Mouse (Mus musculus) urinary bladder, adult 2 months (tissue): ENCODE measurements around the gene Tnfsf12. TPM values are rescaled to one million over a fixed set of nuclear protein-coding genes. Genes with fewer than 3 reads are reported as not detected.
"Not testable (repeated sequence)": the region's sequence is repeated elsewhere in the genome, so short reads cannot be mapped to it uniquely, and the experiment has no call there.

Experiments
- DNase-seq: peaks from one replicate; pipeline ENCODE4 v3.0.0; 2022; ENCODE audit warnings: low spot score
- polyA plus RNA-seq: library from polyadenylated mRNA; depleted of rRNA; stranded (reverse); fragments of >200 nt; gene quantifications from 2 replicates; pipeline ENCODE4 v1.2.3, GENCODE M21; 2012

Gene Tnfsf12
- polyA plus RNA-seq, 1 experiment: 85.4 TPM

DNA sequence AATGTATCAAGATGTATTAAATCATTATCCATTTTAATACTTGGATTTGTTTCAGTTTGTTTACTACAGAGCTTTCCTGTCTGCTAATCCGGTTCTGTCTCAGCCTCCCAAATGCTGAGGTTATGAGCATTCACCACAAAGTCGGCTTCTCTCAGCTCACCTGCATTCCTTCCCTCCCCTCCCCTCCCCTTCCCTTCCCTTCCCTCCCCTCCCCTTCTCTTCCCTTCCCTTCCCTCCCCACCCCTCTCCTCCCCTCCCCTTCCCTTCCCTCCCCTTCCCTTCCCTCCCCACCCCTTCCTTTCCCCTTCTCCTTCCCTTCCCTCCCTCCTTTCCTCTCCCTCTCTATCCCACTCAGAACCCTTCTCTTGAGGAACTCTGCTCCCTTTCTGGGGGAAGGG is 9.0 kb upstream of the Tnfsf12 start:
- no peak for DNase-seq

DNA sequence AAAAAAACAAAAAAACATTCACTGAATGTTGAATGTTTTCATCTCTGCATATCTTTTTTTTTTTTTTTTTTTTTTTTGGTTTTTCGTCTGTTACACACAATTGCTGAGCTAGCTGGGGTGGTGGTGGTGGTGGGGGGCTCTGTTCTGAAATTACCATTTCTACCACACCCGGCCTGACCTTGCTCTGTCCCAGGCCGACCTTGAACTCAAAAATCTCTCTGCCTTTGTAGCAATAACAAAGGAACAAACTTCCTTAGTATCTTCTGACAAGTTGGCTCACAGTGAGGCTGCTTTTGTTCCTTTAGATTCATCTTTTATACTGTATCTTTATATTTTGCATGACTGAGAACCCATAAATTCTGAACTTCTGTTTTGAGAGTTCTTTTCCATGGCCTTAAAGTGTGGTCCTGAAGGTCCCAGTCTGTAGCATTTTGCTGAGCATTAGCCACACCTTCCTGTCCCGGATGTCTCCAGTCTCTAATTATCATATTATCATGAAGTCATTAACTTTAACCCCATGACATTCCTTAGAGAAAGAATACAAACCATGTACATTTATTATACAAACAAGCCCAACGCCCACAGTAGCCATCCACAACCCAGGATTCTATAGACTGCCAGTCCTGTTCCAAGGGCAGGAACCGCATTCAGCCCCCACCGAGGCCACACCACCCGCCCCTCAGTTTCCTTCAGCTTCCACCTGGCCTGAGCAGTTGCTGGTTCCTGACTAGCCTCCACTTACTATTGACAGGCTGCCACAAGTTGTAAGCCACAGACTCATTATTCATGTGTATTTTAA is 8.4 kb upstream of the Tnfsf12 start:
- DNase-seq: no peak

DNA sequence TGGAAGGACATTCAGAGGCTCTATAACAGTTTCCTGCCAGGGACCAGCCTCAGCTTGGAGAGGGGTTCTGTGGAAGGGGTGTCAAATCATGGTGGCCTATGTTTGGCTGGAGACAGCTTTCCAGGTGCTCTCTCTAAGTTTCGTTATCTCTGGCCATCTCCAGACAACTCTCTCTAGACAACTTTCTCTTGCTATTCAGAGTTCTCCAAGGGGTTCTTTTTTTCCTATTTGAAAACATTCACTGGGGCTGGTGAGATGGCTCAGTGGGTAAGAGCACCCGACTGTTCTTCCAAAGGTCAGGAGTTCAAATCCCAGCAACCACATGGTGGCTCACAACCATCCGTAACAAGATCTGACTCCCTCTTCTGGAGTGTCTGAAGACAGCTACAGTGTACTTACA is 7.7 kb upstream of the Tnfsf12 start:
- DNase-seq: not testable (repeated sequence)

DNA sequence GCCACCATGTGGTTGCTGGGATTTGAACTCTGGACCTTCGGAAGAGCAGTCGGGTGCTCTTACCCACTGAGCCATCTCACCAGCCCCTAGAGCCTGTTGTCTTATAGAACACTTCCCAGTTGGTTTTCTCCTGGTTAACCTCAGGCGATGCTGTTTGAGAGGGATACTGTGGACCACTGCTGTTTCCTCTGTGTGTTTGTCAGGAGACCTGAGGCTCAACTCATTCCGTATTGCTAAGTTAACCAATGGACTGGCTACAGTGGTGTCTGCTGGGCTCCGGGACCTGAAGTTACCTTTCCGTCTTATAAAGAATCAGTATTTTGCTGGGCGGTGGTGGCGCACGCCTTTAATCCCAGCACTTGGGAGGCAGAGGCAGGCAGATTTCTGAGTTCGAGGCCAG is 7.2 kb upstream of the Tnfsf12 start:
- not testable (repeated sequence) for DNase-seq

DNA sequence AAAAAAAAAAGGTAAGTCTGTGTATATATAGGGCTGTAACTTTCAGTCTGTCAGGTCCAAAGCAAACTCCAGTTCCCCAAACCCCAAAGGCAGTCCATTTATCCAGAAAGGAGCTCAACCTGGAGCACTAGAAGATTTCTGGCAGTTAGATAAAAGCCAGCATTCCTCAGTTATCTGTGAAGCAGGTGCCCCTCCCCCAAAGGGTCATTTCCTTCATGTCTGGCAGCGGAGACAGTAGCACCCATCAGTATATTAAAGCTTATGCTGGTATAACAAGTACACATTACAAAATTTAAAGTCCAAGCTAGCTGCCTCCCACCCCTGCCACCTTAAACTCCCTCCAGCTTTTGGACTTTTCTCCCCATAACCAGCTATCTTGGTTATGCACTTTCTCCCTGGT is 3.9 kb upstream of the Tnfsf12 start:
- DNase-seq: no peak

DNA sequence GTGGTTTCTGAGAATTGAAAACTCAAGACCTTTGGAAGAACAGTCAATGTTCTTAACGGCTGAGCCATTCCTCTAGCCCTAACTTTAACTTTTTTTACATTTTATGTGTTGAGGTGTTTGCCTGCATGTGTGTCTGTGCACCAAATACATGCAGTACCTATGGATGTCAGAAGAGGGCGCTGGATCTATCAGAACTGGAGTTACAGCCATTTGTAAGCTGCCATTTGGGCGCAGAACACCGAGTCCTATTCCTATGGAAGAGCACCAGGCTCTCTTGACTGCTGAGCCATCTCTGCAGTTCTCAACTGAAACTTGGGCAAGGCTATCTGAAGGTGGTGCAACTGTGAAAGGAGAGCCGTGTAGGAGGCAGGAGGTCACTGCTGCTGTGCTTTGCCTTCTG is 2.9 kb upstream of the Tnfsf12 start:
- DNase-seq: no peak

DNA sequence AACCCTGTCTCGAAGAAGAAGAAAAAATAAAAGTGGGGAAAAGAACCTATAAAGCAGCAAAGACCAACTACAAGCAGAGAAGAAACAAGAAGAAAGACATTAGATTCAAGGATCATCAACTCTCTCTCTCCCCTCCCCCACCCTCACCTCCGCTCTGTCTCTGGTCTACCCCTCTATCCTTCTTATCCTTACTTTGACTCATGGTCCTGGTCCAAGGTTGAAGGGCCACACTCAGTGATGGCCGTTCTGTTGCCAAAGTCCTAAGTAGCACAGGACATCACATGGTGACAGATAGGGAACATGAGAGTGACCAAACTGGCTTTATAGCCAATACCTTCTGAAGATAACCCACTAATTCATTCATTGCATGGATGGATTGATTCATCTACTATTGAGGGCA is 1.7 kb upstream of the Tnfsf12 start:
- no peak for DNase-seq

DNA sequence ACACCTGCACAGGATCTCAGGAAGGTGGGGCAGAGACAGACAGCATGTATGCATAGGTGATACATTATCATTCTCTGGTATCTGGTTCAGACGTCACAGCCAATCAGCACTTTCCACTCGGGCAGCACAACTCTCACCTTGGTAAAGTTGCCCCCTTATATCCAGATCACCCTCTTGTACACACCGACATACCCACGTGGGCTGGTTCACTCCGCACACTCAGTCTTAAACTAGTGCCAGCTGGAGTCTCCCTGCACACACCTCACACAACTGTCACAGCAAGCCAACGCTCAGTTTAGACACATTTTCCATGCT is 646 bp downstream of the Tnfsf12 start:
- no peak for DNase-seq

DNA sequence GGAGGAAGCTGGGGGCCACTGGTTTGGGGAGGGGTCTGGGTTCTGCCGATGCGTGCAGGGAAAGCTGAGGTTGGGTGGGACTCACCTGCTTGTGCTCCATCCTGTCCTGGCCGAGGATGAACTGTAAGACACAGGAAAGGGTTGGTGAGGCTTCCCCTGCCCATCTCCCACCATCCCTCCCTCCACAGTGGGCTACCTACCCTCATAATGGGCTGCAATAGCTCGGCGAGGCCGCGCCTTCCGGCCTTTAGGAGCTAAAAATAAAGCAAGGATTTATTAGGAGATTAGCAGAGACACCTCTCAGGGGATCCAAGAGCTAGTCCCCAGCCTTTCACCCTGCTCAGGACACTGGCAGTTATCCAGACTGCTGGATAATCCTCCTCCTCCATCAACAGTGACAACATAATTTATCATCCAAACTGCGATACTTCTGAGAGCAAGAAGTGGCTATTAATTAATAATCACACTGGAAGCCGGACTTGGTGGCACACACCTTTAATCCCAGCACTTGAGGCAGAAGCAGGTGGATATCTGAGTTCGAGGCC is 2.2 kb downstream of the Tnfsf12 start:
- no peak for DNase-seq

DNA sequence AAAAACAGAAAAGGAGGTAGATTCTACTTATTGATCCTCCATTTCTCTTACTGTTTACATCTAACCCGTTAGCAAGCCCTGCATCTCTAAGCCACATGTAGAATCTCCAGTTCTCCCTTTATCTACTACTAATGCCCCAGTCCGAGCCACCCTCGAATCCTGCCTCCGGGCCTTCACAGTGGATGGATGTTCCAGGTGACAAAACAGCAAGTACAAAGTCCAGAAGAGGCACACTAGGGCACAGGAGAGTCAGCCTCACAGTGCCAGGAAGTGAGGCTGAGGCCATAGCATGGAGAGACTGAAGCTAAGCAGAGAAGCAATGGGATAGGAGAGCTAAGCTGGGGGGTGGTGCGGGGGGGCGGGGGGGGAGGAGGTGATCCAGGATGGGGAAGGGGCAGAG is 2.8 kb downstream of the Tnfsf12 start:
- DNase-seq: no peak

DNA sequence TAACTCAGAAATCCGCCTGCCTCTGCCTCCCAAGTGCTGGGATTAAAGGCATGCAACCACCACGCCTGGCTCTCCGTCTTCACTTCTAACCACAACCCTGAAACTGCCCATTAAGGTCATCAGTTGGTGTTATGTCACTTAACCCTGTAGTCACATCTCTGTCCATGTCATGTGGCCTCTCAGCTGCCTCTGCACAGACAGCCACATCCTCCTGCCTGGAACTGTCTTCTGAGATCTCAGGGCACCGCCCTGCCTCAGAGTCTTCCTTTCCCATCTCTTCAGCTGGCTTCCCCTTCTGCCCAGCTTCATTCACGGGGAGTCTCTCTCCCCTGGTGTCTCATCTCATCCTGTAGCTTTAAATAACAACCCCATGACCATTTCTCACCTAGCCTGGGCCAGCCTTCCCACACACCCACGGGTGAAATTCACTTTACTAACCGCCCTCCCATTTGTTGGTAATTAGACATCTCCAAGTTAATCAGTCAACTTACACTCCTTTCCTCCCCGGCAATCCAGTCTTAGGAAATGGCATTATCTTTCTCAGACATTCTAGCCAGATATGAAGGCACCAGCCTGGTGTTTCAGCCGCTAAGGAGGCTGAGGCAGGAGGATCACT is 3.3 kb downstream of the Tnfsf12 start:
- no peak for DNase-seq

DNA sequence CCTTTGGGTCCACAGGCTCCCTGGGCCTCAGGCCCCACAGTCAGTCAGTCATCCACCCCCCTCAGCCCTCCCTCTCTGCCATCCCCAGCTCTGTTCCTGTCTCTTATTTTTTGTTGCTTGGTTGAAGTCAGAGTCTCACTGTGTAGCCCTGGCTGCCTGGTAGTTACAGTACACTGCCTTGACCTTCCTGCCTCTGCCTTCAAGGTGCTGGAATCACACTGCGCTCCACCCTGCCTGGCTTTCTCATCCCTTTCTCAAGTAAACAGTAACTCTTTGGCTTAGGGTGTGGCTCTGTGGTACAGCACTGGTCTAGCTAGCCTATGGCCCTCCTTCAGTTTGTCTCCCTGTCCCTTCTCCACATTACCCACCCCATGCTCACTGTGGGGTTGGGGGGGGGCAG is 5.8 kb downstream of the Tnfsf12 start:
- no peak for DNase-seq

DNA sequence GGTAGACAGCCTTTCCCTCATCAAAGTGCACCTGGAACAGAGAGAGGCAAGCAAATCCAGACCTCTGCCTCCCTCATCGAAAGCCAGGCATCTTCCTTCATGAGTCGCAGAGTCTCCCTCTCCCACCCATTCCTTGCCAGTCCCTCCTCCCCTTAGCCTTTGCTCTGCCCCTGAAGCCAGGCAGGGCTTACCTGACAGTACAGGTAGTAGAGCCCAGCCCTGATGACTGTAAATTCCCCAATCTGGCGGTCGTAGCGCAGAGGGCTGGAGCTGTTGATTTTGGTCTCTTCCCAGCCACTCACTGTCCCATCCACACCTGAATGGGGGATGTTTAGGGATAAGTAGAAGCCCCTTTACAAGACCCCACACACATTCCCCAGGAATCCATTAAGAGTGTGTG is 8.6 kb downstream of the Tnfsf12 start:
- DNase-seq: no peak

DNA sequence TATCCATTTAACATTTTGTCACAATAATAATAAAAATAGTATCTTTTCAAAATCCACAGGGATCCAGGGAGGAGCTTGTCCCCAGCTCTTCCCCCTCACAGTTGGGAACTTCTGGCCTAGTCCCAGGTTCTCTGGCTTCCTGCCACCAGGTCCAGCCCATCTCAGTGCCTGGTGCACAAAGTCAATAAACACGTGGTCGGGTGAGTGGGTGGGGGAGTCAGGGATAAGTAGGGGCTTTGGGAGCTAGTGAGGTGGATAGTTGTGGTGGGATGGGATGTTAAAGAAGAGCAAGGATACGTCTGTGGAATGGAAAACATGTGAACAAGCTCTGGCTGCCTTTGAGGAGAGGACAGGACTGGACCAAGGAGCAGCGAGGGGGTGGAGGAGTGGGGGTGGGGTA is 9.3 kb downstream of the Tnfsf12 start:
- no peak for DNase-seq

DNA sequence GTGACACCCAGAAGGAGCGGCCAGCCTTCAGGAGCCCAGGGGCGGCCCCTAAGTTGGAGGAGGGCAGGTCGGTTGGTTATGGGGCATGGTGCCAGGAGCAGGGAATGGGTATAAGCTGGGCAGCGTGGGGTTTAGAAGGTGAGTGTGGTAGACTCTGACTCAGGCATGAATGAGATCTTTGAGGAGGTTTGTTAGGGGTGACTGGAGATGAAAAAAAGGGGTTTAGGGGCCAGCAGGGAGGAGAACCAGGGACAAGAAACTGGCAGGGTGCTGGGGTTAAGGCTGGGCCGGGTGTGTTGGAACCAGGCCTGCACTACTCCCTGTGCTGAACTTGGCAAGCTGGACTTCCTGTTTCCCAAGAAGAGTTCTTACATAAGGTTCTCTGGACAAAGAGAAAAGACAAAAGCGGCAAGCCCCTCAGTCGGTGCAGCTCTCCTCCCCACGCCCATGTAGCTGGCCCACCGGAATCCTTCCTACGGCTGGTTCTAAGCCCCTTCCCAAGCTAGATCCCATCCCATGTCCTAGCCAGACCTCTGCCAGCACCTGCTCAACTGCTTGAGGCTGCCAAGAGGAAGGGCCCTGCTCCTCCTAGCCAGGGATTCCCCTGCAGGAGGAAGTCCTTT is 10.0 kb downstream of the Tnfsf12 start, which contains the start of gene Tnfsf13:
TSS of gene Tnfsf13 (minus strand) at position 259 of the 623 bp plus-strand sequence.
- DNase-seq: peak; percentile 37

DNA sequence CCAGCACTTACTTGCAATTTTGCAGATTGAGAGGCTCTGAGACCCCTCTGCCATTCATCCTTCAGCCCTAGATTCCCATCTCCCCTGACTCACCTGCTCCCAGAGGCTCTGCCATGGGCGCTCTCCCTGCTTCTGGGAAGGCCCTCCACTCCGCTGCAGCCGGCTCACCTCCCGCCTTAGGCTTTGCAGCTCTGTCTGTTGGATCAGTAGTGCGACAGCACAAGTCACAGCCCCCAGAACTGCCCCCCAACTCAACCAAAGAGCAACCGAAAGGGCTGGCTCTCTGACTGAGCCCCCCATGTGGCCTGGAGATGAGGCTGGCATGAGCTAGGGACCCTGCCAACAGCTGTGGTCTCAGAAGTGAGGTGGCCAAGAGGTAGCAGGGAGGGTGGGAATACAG is 10.7 kb downstream of the Tnfsf12 start:
- no peak for DNase-seq

DNA sequence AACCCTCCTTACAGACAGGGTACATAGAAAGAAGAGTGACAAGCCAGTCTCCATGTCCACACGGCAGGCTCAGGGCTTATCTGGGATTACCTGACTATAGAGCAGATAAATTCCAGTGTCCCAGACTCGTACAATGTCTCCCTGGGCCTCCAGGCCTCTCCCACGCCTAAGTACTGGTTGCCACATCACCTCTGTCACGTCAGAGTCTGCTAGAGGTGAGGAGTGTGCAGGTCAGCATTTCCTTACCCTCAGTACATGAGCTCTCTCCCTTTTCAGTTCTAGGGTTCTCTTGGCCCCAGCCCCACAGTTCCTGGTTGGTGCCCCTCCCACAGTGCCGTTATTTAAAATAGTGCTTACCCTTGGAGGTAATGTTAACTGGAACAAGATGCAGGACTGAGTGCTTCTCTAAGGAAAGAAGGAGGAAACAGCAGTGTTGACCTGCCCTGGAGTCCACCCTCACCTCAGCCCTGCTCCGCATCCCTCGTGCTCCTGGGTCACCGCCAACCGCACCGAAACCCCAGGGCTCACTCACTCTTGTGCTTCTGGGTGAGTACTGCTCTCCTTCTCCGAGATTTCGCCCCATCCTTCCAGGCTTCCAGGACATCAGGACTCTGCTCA is 11.4 kb downstream of the Tnfsf12 start:
- DNase-seq: no peak

DNA sequence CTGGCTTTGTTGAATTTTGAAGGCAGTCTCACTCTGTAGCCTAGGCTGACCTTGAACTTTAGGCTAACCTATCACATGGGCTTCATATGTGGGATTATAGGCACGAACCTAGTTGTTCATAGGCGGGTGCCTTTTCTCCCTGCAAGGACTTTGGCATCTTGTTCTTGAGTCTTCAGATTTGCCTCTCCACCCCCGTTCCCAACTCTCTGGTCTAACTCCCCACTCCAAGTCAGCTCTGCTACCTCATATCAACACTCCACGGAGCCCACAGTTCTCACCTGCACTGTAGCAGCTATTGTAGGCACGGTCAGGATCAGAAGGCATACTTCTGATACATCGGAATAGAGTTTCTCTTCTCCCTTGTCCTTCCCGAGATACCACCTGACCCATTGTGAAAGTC is 12.1 kb downstream of the Tnfsf12 start:
- no peak for DNase-seq

DNA sequence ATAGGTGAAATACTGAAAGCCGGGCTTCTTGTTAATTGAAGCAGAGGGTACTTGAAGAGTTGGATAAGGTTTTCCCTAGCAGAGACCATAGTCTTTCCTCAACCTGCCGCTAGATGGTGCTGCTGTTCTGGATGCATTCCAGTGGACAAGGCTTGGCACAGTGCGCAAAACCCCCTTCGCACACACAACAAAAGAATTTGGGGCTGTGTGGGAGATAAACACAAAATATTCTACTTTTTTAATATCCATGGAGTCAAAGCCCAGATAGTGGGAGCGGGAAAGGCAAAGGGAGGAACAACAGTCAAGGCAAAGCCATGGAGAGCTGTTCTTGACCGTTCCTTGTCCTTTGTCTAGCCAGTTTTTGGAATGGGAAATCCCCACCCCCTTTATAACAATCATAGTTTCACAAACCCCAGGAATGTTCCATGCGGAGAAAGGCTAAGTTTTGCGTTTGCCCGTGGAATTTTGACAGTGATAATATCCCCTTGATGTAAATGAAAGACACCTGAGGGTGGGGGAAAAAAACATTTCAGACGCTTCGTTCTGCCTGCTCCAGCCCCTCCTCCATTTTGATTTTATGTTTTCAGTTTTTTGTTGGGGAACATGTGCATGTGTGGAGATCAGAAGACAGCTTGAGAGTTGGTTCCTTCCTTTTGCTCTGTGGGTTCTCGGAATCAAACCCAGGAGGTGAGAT is 12.7 kb downstream of the Tnfsf12 start:
- no peak for DNase-seq

DNA sequence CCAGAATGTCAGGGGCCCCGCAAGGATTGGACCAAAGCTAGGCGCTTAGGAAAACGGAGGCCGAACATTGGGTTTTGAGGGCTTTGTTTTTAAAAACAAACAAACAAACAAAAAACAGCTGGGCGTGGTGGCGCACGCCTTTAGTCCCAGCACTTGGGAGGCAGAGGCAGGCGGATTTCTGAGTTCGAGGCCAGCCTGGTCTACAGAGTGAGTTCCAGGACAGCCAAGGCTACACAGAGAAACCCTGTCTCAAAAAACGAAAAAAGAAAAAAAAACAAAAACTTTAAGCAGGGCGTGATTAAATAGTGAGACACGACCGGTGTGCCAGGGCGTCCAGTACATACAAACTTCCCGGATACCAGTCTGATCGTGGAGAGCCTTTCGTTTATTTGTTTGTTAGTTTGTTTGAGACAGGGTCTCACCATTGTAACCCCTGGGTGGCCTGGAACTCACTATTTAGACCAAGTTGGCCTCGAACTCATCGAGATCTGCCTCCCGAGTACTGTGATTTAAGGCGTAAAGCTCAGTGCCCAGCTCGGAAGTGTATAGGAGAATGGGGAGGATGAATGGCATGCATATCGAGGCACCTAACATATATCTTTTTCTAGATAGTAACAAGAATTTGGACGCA is 13.3 kb downstream of the Tnfsf12 start:
- no peak for DNase-seq
